Mouse (Mus musculus): ENCODE measurements around the gene Mettl16.

GRCm38 (mm10) chr11:74828404-74828931 lies 57.8 kb downstream of the Mettl16 start:
- TF ChIP-seq TCF12 (IDR thresholded peaks at IDR 0.05; ENCODE audit: insufficient read depth, poor library complexity, severe bottlenecking) (no peak), SRF (IDR thresholded peaks at IDR 0.05; ENCODE audit: control insufficient read depth, insufficient read length, low read depth) (no peak), MAX (IDR thresholded peaks at IDR 0.05; ENCODE audit: low read depth) (no peak)
